8 mouse cellular contexts compared by ENCODE assay signal in the genomic region with DNA sequence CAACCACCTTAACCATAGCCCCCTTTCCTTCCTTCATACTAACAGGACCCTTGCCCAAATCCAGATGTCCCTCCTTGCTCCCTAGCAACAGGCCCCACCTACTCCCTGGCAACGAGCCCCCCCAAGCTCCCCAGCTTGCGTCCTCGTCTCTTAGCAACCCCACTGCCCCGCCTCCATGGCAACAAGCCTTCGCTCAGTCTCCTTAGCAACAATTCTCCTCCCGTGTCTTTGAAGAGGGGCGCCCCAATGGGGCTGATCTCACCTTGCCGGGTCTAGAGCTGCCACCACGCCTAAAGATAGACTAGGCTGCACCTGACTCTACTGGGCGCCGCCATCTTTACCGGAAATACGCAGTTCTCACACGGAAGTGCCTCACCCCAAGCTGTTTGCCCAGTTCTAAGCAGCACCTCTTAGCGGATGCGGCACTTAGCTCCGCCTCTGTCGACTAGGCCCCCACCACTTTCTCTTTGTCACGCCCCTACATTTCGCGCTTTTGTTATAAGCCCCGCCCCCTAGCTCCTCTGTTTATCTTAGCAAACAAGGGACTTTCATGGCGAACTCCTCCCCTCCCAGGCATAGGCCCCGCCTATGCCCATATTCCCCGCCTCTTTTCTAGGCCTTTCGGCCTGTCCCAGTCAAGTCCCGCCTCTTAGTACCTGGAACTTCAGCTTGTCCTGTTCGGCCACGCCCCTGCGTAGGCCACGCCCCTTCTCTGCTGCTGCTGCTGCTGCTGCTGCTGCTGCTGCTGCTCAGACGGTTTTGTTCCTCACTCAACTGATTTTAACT. TPM values are rescaled to one million over a fixed set of nuclear protein-coding genes. Genes with fewer than 3 reads are reported as not detected.
DNase-seq lines count a peak whose midpoint lies in the region; ATAC-seq and TF ChIP-seq lines count a peak whose summit lies in the region.

Gene Hspbp1 (minus strand): TSS at position 437 of the 786 bp plus-strand sequence.

- TF ChIP-seq EP300 in lung, postnatal 0 days (IDR thresholded peaks at IDR 0.05): no peak; the same call in none of the 2 replicates

- WGBS in hindbrain, embryonic 10.5 days: under 1% methylated on average over 32 of the region's 32 CpGs
- under 1% methylated on average over 32 of the region's 32 CpGs for WGBS in lung, postnatal 0 days

- H3K9ac ChIP-seq in lung, postnatal 0 days (replicated peaks; ENCODE audit: low read depth): no peak within 1 kb of the TSS; the same call in 1 of the 2 replicates

- 0 out of 2 replicates have a peak, but pooled peaks have one; percentile 24 for TF ChIP-seq CTCF in lung, postnatal 0 days (IDR thresholded peaks at IDR 0.05)

- no peaks in the 10 kb centered on the region for H3K9me3 ChIP-seq in hindbrain, embryonic 10.5 days
- H3K9me3 ChIP-seq in lung, postnatal 0 days (ENCODE audit: low read length): no peaks in the 10 kb centered on the region

- H3K36me3 ChIP-seq in hindbrain, embryonic 10.5 days: peaks cover 28% of the 10 kb centered on the region
- no peaks in the 10 kb centered on the region for H3K36me3 ChIP-seq in lung, postnatal 0 days (ENCODE audit: insufficient read depth, low read length)

- peak within 1 kb of the TSS; percentile 69 for H3K4me3 ChIP-seq in hindbrain, embryonic 10.5 days
- H3K4me3 ChIP-seq in lung, postnatal 0 days (ENCODE audit: low read depth, low read length): peak within 1 kb of the TSS; percentile 72

- peak; percentile 97 for ATAC-seq in frontal cortex, adult (ENCODE audit: low TSS enrichment)
- ATAC-seq in lung, postnatal 0 days: peak; percentile 99

- peaks cover 14% of the 10 kb centered on the region for H3K4me1 ChIP-seq in hindbrain, embryonic 10.5 days (replicated peaks)
- H3K4me1 ChIP-seq in lung, postnatal 0 days (ENCODE audit: insufficient read depth, low read depth, low read length): peaks cover 6% of the 10 kb centered on the region; the same call in 1 of the 2 replicates

- DNase-seq in MN1 (ENCODE audit: low spot score): peak; percentile 95
- DNase-seq in cerebellum, adult 9-10 months: peak; percentile 96
- peak; percentile 96 for DNase-seq in hindbrain, embryonic 10.5 days (ENCODE audit: low spot score)
- DNase-seq in layer of hippocampus, adult 9-11 months: peak; percentile 97
- peak; percentile 100 for DNase-seq in lung, postnatal 0 days (ENCODE audit: low spot score)
- peak; percentile 86 for DNase-seq in ovary, postnatal 14 days (ENCODE audit: low spot score)
- peak; percentile 96 for DNase-seq in thymus, postnatal 14 days

- H3K4me2 ChIP-seq in lung, postnatal 0 days (replicated peaks; ENCODE audit: low read depth, low read length): peak within 1 kb of the TSS; percentile 84

- peak within 1 kb of the TSS; percentile 81 for H3K27ac ChIP-seq in hindbrain, embryonic 10.5 days
- peak within 1 kb of the TSS; percentile 77 for H3K27ac ChIP-seq in lung, postnatal 0 days (ENCODE audit: low read length)

- H3K27me3 ChIP-seq in hindbrain, embryonic 10.5 days (ENCODE audit: insufficient read depth, poor library complexity, severe bottlenecking): no peaks in the 10 kb centered on the region
- H3K27me3 ChIP-seq in lung, postnatal 0 days (replicated peaks; ENCODE audit: insufficient read depth, low read length): no peaks in the 10 kb centered on the region

RNA-seq across cellular contexts. Expression of gene Hspbp1, which starts in this region (rescaled TPM):
- polyA plus RNA-seq in hindbrain, embryonic 10.5 days (2016; fragmentation: Nextera tagmentation; extraction: Ambion mirVana): 131 and 139 TPM in 2 replicates
- 49.7 and 54.4 TPM in 2 replicates for polyA plus RNA-seq in lung, postnatal 0 days (2015; fragmentation: Nextera tagmentation; extraction: Ambion mirVana)

Comparison
In these comparisons a context has a peak if more than half of its experiments do, and no peak if none do; other contexts are left out.
1. Peak in every context shown above with its lines: DNase-seq, ATAC-seq, H3K4me3 ChIP-seq and H3K27ac ChIP-seq.